Mouse (Mus musculus): Measurements from ENCODE around the gene Pim3. TPM values are rescaled to one million over a fixed set of nuclear protein-coding genes. Genes with fewer than 3 reads are reported as not detected.

The Pim3 gene
- total RNA-seq, 1 experiment = 159 TPM

DNA sequence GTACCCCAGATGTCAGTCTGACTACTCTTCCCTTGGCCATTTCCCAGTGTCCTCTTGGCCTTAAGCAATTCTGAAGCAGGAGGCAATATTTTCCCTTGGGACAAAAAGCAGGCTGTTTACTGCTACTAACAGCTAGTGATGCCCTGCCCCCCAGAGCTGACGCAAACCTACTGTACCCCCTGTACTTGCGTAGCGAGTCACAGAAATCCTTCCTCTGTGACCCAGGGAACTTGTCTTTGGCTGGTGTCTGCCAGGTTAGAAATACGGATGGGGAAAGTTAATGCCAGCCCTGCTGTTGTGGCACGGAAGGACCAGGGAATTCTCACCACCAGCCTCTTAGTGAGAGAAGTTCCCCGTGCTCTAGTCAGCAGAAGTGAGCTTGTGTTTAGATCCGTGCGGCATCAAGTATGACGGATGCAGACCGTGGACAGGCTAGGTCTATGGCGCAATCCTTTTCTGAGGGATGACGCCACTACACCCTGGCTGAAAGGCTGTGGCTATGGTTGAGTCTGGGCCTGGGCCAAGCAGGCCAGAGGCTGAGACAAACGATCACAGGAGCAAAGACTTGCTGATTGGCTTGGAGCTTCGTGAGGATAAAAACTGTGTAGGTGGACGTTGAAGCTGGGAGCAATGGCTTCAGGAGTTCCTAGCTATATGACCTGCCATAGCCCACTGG, 40.4 kb downstream of the Pim3 start:
- H3K9ac ChIP-seq (ENCODE audit: insufficient read depth, low read depth, low read length, poor library complexity, severe bottlenecking) = no peak overlapping the region
- H3K9me3 ChIP-seq (ENCODE audit: control insufficient read depth, insufficient read depth, low read depth, low read length) = no peaks in the 10 kb centered on the region
- H3K27ac ChIP-seq (ENCODE audit: insufficient read depth, low read depth, low read length, poor library complexity, severe bottlenecking) = no peak overlapping the region
- DNase-seq (ENCODE audit: low read depth, low spot score) = no peak
- H3K4me1 ChIP-seq (ENCODE audit: control insufficient read depth in 2 of 2, insufficient read depth in 2 of 2, low read length in 2 of 2, poor library complexity in 1 of 2) = 0 out of 4 replicates have a peak, but pooled peaks cover 0 to 2% of the 10 kb centered on the region in 2 experiments
- no peak overlapping the region for H3K4me3 ChIP-seq (ENCODE audit: insufficient read depth in 1 of 2, low read depth in 1 of 2, low read length in 2 of 2, poor library complexity in 1 of 2, severe bottlenecking in 1 of 2)
- in situ Hi-C loops (cut with MboI; ENCODE audit: low sequenced_read_pairs in 2 of 2, unreplicated experiment in 2 of 2) = no loop called here
- no peaks in the 10 kb centered on the region for H3K36me3 ChIP-seq (ENCODE audit: control insufficient read depth, insufficient read depth, low read length, poor library complexity, severe bottlenecking)
- TF ChIP-seq ZNF384 (IDR thresholded peaks at IDR 0.05; ENCODE audit: low read depth, low read length) (no peak), HCFC1 (IDR thresholded peaks at IDR 0.05; ENCODE audit: borderline replicate concordance, insufficient read depth, low read length) (no peak), CHD2 (IDR thresholded peaks at IDR 0.05; ENCODE audit: low read depth, low read length) (no peak), ZC3H11A (IDR thresholded peaks at IDR 0.05; ENCODE audit: borderline replicate concordance, low read depth, low read length) (no peak), MAFK (IDR thresholded peaks at IDR 0.05; ENCODE audit: insufficient read depth, low read depth, low read length) (no peak)

DNA sequence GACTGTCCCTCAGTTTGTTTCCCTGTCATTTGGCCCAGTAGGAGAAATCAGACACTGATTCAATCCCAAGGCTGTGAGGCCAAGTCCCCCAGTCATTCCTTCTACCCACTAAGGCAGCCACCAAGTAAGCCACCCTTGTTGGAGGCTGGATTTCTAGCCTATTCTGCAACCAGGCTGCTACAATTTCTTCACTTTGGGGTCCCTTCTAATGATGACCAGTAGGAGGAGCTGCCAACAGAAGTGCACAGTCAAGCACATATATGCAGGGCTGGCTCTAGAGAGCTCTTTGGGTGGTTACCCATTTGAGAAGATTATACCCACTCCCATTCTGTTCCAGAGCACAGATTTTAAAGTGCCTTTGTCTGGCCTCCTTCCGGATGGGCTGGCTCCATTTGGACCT, 41.1 kb downstream of the Pim3 start:
- in situ Hi-C loops (cut with MboI; ENCODE audit: low sequenced_read_pairs in 2 of 2, unreplicated experiment in 2 of 2) = no loop called here
- Histone ChIP-seq H3K27ac (ENCODE audit: insufficient read depth, low read depth, low read length, poor library complexity, severe bottlenecking) (no peak overlapping the region), H3K9me3 (ENCODE audit: control insufficient read depth, insufficient read depth, low read depth, low read length) (no peaks in the 10 kb centered on the region), H3K9ac (ENCODE audit: insufficient read depth, low read depth, low read length, poor library complexity, severe bottlenecking) (no peak overlapping the region), H3K36me3 (ENCODE audit: control insufficient read depth, insufficient read depth, low read length, poor library complexity, severe bottlenecking) (no peaks in the 10 kb centered on the region), H3K4me3 (ENCODE audit: insufficient read depth in 1 of 2, low read depth in 1 of 2, low read length in 2 of 2, poor library complexity in 1 of 2, severe bottlenecking in 1 of 2) (no peak overlapping the region), H3K4me1 (ENCODE audit: control insufficient read depth in 2 of 2, insufficient read depth in 2 of 2, low read length in 2 of 2, poor library complexity in 1 of 2) (0 out of 4 replicates have a peak, but pooled peaks cover 0 to 2% of the 10 kb centered on the region in 2 experiments)
- no peak for DNase-seq (ENCODE audit: low read depth, low spot score)
- no peak for TF ChIP-seq HCFC1 (IDR thresholded peaks at IDR 0.05; ENCODE audit: borderline replicate concordance, insufficient read depth, low read length)
- TF ChIP-seq MAFK (IDR thresholded peaks at IDR 0.05; ENCODE audit: insufficient read depth, low read depth, low read length) = 0 out of 2 replicates have a peak, but pooled peaks have one; percentile 20
- no peak for TF ChIP-seq CHD2 (IDR thresholded peaks at IDR 0.05; ENCODE audit: low read depth, low read length)
- no peak for TF ChIP-seq ZNF384 (IDR thresholded peaks at IDR 0.05; ENCODE audit: low read depth, low read length)

DNA sequence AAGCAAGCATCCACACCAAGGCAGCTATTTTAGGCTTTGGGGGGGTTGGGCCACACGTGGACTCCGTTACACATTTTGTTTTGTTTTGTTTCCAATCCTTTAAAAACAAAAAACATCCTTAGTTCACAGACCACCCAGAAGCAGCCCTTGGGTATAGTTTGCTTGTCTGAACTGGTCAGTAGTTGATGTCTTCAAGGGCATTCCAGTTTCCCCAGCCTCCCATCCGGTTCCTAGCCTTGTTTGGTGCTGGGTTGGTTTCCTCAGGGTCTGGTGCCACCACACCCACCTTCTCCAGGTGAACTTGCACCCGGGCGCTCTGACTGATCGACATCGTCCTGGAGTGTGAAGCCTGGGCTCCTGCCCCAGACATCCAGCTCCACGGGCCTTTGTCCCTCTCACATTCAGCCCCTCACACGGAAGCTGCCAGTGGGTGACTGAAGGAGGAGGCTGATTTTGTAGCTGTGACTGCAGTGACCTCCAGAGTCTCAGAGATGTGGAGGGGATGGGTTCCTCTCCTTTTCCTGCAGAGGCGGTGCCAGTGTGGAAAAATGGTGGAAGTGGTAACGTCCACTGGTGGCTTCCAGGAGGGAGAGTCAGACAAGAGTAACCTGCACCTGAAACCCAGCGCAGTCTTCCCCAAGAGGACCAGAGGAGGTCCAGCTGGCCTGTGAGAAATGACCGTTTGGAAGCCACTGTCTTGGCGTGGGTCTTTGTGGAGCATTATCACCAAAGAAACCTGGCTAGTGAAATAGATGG, 42.2 kb downstream of the Pim3 start:
- Histone ChIP-seq H3K9ac (ENCODE audit: insufficient read depth, low read depth, low read length, poor library complexity, severe bottlenecking) (no peak overlapping the region), H3K36me3 (ENCODE audit: control insufficient read depth, insufficient read depth, low read length, poor library complexity, severe bottlenecking) (no peaks in the 10 kb centered on the region), H3K27ac (ENCODE audit: insufficient read depth, low read depth, low read length, poor library complexity, severe bottlenecking) (no peak overlapping the region), H3K4me3 (ENCODE audit: insufficient read depth in 1 of 2, low read depth in 1 of 2, low read length in 2 of 2, poor library complexity in 1 of 2, severe bottlenecking in 1 of 2) (no peak overlapping the region), H3K4me1 (ENCODE audit: control insufficient read depth in 2 of 2, insufficient read depth in 2 of 2, low read length in 2 of 2, poor library complexity in 1 of 2) (0 out of 4 replicates have a peak, but pooled peaks cover 0 to 2% of the 10 kb centered on the region in 2 experiments), H3K9me3 (ENCODE audit: control insufficient read depth, insufficient read depth, low read depth, low read length) (no peaks in the 10 kb centered on the region)
- no peak for DNase-seq (ENCODE audit: low read depth, low spot score)
- TF ChIP-seq ZC3H11A (IDR thresholded peaks at IDR 0.05; ENCODE audit: borderline replicate concordance, low read depth, low read length) (no peak), MAFK (IDR thresholded peaks at IDR 0.05; ENCODE audit: insufficient read depth, low read depth, low read length) (no peak), HCFC1 (IDR thresholded peaks at IDR 0.05; ENCODE audit: borderline replicate concordance, insufficient read depth, low read length) (no peak)
- in situ Hi-C loops (cut with MboI; ENCODE audit: low sequenced_read_pairs in 2 of 2, unreplicated experiment in 2 of 2) = no loop called here

DNA sequence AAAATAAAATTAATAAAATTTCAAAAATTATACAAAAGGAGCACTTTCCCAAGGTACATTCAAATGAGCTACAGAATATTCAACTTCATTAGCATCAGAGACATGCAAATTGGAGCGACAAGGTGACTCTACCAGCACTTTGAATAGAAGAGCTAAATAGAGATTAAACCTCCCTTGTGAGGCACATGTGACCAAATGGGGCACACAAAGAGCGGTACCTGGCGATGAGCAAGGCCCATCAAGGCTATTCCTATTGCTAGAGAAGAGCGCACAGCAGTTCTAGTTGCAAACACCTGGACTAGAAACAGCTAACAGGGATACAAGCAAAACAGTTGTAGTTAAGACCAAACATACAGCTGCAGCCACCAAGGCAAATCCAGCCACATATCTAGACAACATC, 44.4 kb downstream of the Pim3 start:
- Histone ChIP-seq H3K9me3 (ENCODE audit: control insufficient read depth, insufficient read depth, low read depth, low read length) (no peaks in the 10 kb centered on the region), H3K4me1 (ENCODE audit: control insufficient read depth in 2 of 2, insufficient read depth in 2 of 2, low read length in 2 of 2, poor library complexity in 1 of 2) (0 out of 4 replicates have a peak, but pooled peaks cover 0 to 2% of the 10 kb centered on the region in 2 experiments), H3K36me3 (ENCODE audit: control insufficient read depth, insufficient read depth, low read length, poor library complexity, severe bottlenecking) (no peaks in the 10 kb centered on the region), H3K4me3 (ENCODE audit: insufficient read depth in 1 of 2, low read depth in 1 of 2, low read length in 2 of 2, poor library complexity in 1 of 2, severe bottlenecking in 1 of 2) (no peak overlapping the region), H3K27ac (ENCODE audit: insufficient read depth, low read depth, low read length, poor library complexity, severe bottlenecking) (no peak overlapping the region), H3K9ac (ENCODE audit: insufficient read depth, low read depth, low read length, poor library complexity, severe bottlenecking) (no peak overlapping the region)
- no peak for DNase-seq (ENCODE audit: low read depth, low spot score)
- TF ChIP-seq HCFC1 (IDR thresholded peaks at IDR 0.05; ENCODE audit: borderline replicate concordance, insufficient read depth, low read length) = no peak
- in situ Hi-C loops (cut with MboI; ENCODE audit: low sequenced_read_pairs in 2 of 2, unreplicated experiment in 2 of 2) = no loop called here

Measured in ES-E14 (cell line).